8 mouse cellular contexts compared by ENCODE assay signal in the genomic region with DNA sequence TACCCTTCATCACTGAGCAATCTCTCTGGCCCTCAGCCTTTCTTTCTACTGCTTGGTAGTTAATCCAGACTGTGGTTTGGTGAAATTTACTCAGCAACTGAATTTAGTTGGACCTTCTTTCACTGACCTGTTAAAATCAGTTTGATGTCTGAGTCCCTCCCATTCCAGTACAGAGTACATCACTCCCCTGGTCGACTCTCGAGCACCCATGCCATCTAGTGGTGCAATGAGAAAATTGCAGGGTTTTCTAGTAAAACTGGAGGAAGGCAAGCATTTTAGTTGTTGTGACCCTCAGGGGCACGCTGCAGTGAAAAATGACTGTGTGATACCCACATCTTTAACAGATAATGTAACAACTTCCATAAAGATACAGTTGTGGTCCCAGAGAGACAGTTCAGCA.
DNase-seq lines count a peak whose midpoint lies in the region; ATAC-seq lines count a peak whose summit lies in the region.

No protein-coding gene starts in this region.

- DNase-seq in cerebellum, adult 11 months, result peak; percentile 8
- DNase-seq in MEL-GATA-1-ER (ENCODE audit: extremely low read depth, low read depth), result peak; percentile 35
- peak; percentile 38 to 61 for DNase-seq in cerebellum, postnatal 25 days
- peak; percentile 25 to 48 for DNase-seq in heart, adult 9 months (ENCODE audit: low spot score in 2 of 2)
- peak; percentile 72 for DNase-seq in kidney, postnatal 10 days
- peak; percentile 58 for DNase-seq in lung, postnatal 14 days
- peak; percentile 23 to 51 for DNase-seq in spleen, postnatal 36 days (ENCODE audit: low spot score in 2 of 2)

- ATAC-seq in cerebellum, adult (ENCODE audit: insufficient number of reproducible peaks, low FRiP score, low TSS enrichment), result no peak

Comparison
In these comparisons a context has a peak if more than half of its experiments do, and no peak if none do; other contexts are left out.
1. DNase-seq: peak in every context shown above with its lines; median percentile 72 in kidney, postnatal 10 days; 58 in lung, postnatal 14 days; 50 in cerebellum, postnatal 25 days; 37 in spleen, postnatal 36 days; 36 in heart, adult 9 months; 35 in MEL-GATA-1-ER; 8 in cerebellum, adult 11 months.